Mouse (Mus musculus) embryonic fibroblast, embryonic 13.5 days (primary cell): ENCODE measurements around the gene Cers1. TPM values are rescaled to one million over a fixed set of nuclear protein-coding genes. Genes with fewer than 3 reads are reported as not detected.

ENCODE experiments used
- H3K27ac ChIP-seq: 2 replicates; pipeline ENCODE4 v1.5.1; 2012; ENCODE audit warnings: low read length, control low read depth, inconsistent platforms; ENCODE audit not compliant: insufficient read depth
- H3K4me1 ChIP-seq: 2 replicates; pipeline ENCODE4 v1.6.1; 2011; ENCODE audit warnings: low read length; ENCODE audit not compliant: control insufficient read depth, insufficient read depth
- H3K4me3 ChIP-seq: 2 replicates; pipeline ENCODE4 v1.5.1; 2011; ENCODE audit warnings: mild to moderate bottlenecking, control low read depth, low read length; ENCODE audit not compliant: insufficient read depth
- CTCF ChIP-seq: IDR thresholded peaks from 2 replicates; pipeline ENCODE4 v1.5.1; 2011; ENCODE audit warnings: mild to moderate bottlenecking, control low read depth, low read length, moderate library complexity, borderline replicate concordance; ENCODE audit not compliant: insufficient read depth
- POLR2A ChIP-seq: IDR thresholded peaks from 2 replicates; pipeline ENCODE4 v1.6.1; 2011; ENCODE audit warnings: low read depth, mild to moderate bottlenecking, control low read depth, low read length, moderate library complexity
- polyA plus RNA-seq: library from polyadenylated mRNA; stranded (reverse); fragments of >200 nt; gene quantifications from 2 replicates; pipeline ENCODE4 v1.2.4, GENCODE M21; 2011; ENCODE audit warnings: low read depth; ENCODE audit not compliant: missing spikeins, insufficient read length

The Cers1 gene
- polyA plus RNA-seq = 2.6 and 3.2 TPM in 2 replicates

DNA sequence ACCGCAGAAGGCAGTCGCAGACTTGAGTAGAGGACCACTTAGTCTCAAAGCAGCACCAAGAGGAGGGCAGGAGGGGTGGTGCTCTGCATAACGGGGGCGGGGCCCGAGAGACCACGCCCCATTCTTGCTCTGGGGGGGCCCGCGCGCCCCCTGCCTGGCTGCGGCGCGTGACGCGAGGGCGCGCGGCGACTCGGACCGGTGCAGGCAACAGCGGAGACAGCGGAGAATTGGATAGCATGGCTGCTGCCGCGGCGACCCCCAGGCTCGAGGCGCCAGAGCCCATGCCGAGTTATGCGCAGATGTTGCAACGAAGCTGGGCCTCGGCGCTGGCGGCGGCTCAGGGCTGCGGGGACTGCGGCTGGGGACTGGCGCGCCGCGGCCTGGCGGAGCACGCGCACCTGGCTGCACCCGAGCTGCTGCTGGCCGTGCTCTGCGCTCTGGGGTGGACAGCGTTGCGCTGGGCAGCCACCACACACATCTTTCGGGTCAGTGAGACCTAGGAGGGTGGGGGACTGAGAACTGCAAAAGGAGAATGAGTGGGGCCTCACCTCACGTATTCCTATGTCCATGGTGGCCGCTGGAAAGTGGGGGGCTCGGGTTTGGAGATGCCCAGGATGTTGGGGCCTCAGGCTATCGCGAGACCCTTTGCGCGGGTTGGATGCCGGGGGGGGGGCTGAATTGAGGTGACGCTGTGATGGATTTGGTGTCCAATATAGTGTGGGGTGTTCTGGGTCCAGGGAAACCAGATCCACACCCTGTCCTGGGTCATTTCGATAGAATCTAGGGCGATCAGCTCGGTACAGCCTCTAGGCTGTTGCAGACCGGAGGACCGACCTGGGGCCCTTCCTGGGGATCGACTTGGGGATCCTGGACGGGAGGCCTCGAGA lies at the start of gene Cers1:
TSS of gene Cers1 (plus strand) at position 152 of the 887 bp plus-strand sequence.
- no peaks in the 10 kb centered on the region for H3K4me1 ChIP-seq
- H3K27ac ChIP-seq = no peak within 1 kb of the TSS
- TF ChIP-seq POLR2A = peak; percentile 60; the same call in 1 of the 2 replicates
- TF ChIP-seq CTCF = no peak
- peak within 1 kb of the TSS; percentile 69 for H3K4me3 ChIP-seq

DNA sequence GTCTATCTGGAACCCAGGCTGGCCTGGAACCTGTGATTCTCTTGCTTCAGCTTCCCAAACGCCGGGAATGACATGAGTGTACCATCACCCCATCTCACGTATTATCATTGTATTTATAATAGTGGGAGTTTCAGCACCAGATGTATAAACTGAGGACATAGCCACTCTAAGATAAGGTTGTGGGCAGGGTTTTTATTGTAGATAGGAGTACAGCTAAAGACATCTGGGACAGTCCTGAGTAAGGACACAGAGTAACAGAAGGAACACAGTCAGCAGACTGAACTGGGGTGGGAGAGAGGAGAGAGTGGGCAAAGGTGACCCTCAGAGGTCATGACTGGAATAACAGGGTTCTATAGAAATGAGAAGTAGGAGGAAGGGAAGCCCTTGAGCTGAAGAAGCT lies 47.9 kb upstream of the Cers1 start:
- Histone ChIP-seq H3K4me3 (no peak overlapping the region), H3K27ac (no peak overlapping the region), H3K4me1 (no peaks in the 10 kb centered on the region)
- TF ChIP-seq POLR2A = no peak
- TF ChIP-seq CTCF = no peak

GRCm38 (mm10) chr8:70268311-70268710 lies 47.3 kb upstream of the Cers1 start:
- TF ChIP-seq CTCF = no peak
- no peak for TF ChIP-seq POLR2A
- H3K4me3 ChIP-seq = no peak overlapping the region
- H3K27ac ChIP-seq = no peak overlapping the region
- no peaks in the 10 kb centered on the region for H3K4me1 ChIP-seq

DNA sequence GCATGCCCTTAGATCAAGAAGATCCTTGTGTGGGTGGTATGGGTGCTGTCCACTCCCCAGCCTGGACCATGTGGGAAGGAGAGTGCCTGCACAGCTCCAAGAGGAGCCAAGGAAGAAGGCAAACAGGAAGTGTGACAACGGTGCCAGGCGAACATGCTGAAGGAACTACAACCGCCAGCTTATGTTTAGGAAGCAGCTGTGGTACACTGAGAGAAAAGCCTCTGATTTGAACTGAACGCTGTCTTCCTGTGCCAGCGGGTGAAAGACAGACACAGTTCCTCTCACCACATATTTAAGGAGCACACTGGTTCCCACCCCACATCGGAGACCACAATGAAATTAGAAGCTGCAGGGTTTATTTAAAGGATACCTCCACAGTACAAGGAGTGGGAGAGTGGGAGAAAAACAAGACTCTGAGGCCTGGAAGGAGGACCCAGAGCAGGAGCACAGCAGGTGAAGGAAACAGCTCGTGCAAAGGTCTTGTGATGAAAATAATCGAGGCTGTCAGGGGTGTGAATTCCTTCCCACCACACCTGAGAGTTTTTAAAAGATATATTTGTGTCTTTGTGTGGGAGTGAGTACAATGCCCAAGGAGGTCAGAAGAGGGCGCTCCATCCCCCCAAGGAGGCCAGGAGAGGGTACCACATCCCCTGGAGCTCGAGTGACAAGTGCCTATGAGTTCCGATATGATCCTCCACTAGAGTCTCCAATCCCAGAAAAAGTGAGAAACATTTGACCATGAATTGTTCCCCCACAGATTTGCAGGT lies 46.6 kb upstream of the Cers1 start:
- no peak overlapping the region for H3K27ac ChIP-seq
- no peaks in the 10 kb centered on the region for H3K4me1 ChIP-seq
- H3K4me3 ChIP-seq = no peak overlapping the region
- TF ChIP-seq POLR2A (no peak), CTCF (no peak)

- no peak overlapping the region for H3K27ac ChIP-seq
- H3K4me1 ChIP-seq = no peaks in the 10 kb centered on the region
- H3K4me3 ChIP-seq = no peak overlapping the region
- TF ChIP-seq CTCF = no peak
- TF ChIP-seq POLR2A = no peak
These were observed 42.6 kb upstream of the Cers1 start for GRCm38 (mm10) chr8:70272949-70273348.

DNA sequence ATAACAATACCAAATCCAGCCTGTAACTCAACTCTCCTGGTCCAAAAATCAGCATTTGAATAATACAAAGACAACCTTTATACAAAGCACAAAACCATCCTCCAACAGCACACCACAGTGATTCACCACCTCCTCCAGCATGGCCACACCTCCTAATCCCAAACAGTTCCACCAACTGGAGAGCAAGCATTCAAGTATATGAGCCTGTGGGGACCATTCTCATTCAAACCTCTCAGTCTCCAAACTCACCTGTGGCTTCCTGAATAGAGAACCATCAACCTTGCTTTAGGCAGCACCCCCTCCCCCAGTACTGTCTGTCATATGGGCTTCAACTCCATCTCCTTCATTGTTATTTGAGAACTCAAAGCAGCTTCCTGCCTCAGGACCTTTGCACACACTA lies 41.2 kb upstream of the Cers1 start:
- Histone ChIP-seq H3K4me1 (no peaks in the 10 kb centered on the region), H3K27ac (no peak overlapping the region)

DNA sequence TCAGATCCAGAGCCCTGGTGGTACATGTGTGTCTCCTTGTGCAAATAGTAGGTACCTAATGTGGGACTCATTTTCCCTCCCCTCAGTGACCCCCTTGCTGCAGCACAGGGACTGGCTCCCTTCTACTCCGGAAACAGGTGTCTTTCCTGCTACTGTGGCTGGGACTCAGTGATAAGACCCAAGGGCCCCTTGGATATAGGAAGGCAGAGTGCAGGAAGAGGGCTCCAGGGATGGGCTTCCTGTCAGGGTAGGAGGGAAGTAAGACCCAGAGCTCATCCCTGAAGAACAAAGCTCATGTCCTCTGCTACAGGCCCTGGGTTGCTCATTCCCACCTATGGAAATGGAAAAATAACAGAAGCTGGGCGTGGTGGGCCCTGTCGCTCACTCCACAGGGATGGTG lies 39.1 kb upstream of the Cers1 start:
- Histone ChIP-seq H3K27ac (no peak overlapping the region), H3K4me3 (no peak overlapping the region), H3K4me1 (no peaks in the 10 kb centered on the region)
- TF ChIP-seq POLR2A = no peak

More for the DNA sequence above, 41.2 kb upstream of the Cers1 start:
- no peak overlapping the region for H3K4me3 ChIP-seq
- no peak for TF ChIP-seq CTCF
- TF ChIP-seq POLR2A = no peak

DNA sequence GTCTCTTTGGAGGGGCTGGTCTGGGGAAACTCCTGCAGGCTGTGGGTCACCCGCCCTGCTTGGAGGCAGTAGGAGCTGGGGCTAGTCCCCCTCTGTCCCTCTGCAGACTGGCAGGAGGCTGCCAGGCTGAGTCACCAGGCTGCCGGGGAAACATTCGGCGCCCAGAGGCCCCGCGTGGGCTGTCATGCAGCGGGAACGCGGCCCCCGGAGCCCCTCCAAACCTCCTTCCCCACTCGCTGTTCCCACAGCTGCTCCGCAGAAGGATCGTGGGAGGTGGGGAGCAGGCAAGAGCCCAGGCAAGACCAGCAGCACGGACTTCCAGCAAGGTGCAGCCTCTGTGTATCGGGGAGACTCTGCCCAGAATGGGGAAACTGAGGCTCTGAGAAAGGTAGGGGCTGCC lies 37.4 kb upstream of the Cers1 start:
- Histone ChIP-seq H3K27ac (no peak overlapping the region), H3K4me3 (no peak overlapping the region), H3K4me1 (no peaks in the 10 kb centered on the region)
- TF ChIP-seq CTCF = no peak
- TF ChIP-seq POLR2A = no peak

- Histone ChIP-seq H3K27ac (no peak overlapping the region), H3K4me1 (no peaks in the 10 kb centered on the region), H3K4me3 (no peak overlapping the region)
- TF ChIP-seq POLR2A (no peak), CTCF (no peak)
These were observed 36.3 kb upstream of the Cers1 start for GRCm38 (mm10) chr8:70279266-70279665.

DNA sequence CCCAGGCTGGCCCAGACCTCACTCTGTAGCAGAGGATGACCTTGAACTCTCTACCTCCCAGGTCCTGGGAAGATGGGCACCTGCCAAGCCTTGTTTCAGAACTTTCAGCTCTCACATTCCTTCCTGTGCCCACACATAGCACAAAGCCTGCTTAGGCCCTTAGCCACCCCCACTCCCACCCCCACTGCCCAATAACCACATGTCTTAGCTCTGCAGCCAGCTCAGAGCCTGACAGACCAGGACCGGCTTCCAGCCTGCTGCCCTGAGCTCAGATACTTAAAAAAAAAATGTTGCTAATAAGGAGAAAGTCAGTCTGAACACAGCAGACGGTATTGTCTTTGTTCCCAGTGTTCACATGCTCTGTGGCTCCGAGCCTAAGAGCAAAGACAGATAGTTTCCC lies 34.6 kb upstream of the Cers1 start:
- Histone ChIP-seq H3K4me1 (no peaks in the 10 kb centered on the region), H3K27ac (no peak overlapping the region), H3K4me3 (no peak overlapping the region)
- TF ChIP-seq POLR2A (no peak), CTCF (no peak)
